Mouse (Mus musculus) olfactory bulb, adult 2 months (tissue): ENCODE data around the gene Tet1. TPM values are rescaled to one million over a fixed set of nuclear protein-coding genes. Genes with fewer than 3 reads are reported as not detected.

Experiments
- H3K27ac ChIP-seq: fragments of 200-500 bp; 2 replicates; pipeline ENCODE4 v1.5.1; 2012; ENCODE audit warnings: low read depth, low read length; ENCODE audit not compliant: insufficient read depth
- H3K4me1 ChIP-seq: fragments of 200-500 bp; 2 replicates; pipeline ENCODE4 v1.6.1; 2012; ENCODE audit warnings: low read length; ENCODE audit not compliant: control insufficient read depth, insufficient read depth
- H3K4me3 ChIP-seq: fragments of 200-500 bp; 2 replicates; pipeline ENCODE4 v1.5.1; 2012; ENCODE audit warnings: mild to moderate bottlenecking, low read depth, low read length, moderate library complexity; ENCODE audit not compliant: insufficient read depth
- CTCF ChIP-seq: fragments of 200-500 bp; IDR thresholded peaks from 2 replicates; pipeline ENCODE4 v1.5.1; 2012; ENCODE audit warnings: low read depth, mild to moderate bottlenecking, low read length, moderate library complexity; ENCODE audit not compliant: insufficient read depth
- POLR2A ChIP-seq: fragments of 200-500 bp; IDR thresholded peaks from 2 replicates; pipeline ENCODE4 v1.6.1; 2012; ENCODE audit warnings: mild to moderate bottlenecking, low read depth, low read length, moderate library complexity; ENCODE audit not compliant: insufficient read depth
- WGBS: fragments of 180-500 bp; shearing (Covaris S2); methylation state at CpG from one replicate; pipeline ENCODE4 v1.1.7; 2018; 5-methylcytosine and 5-hydroxymethylcytosine counted together
- polyA plus RNA-seq: library from polyadenylated mRNA; stranded (reverse); fragments of >200 nt; gene quantifications from 2 replicates; pipeline ENCODE4 v1.2.4, GENCODE M21; 2012; ENCODE audit warnings: low replicate concordance; ENCODE audit not compliant: missing spikeins, insufficient read depth, insufficient read length

Tet1 gene
- polyA plus RNA-seq, 1 experiment: not detected

GRCm38 (mm10) chr10:62862435-62862834 is 46.4 kb downstream of the Tet1 start:
- no peak overlapping the region for H3K27ac ChIP-seq
- H3K4me3 ChIP-seq: no peak overlapping the region
- peaks cover 12% of the 10 kb centered on the region for H3K4me1 ChIP-seq
- WGBS: 97% methylated on average over 1 of the region's 1 CpGs
- TF ChIP-seq CTCF (no peak), POLR2A (no peak)

GRCm38 (mm10) chr10:62858967-62859366 is 49.8 kb downstream of the Tet1 start:
- Histone ChIP-seq H3K27ac (no peak overlapping the region), H3K4me1 (peaks cover 2% of the 10 kb centered on the region; the same call in 1 of the 2 replicates), H3K4me3 (no peak overlapping the region)
- TF ChIP-seq POLR2A (no peak), CTCF (no peak)
- WGBS: 92% methylated on average over 5 of the region's 5 CpGs

GRCm38 (mm10) chr10:62856690-62857290 is 52.0 kb downstream of the Tet1 start:
- H3K4me3 ChIP-seq: no peak overlapping the region
- 73% methylated on average over 10 of the region's 10 CpGs for WGBS
- H3K4me1 ChIP-seq: peaks cover 2% of the 10 kb centered on the region; the same call in 1 of the 2 replicates
- H3K27ac ChIP-seq: peak overlapping the region; percentile 18; the same call in 1 of the 2 replicates
- TF ChIP-seq POLR2A (no peak), CTCF (no peak)

- TF ChIP-seq POLR2A (no peak), CTCF (no peak)
- 92% methylated on average over 2 of the region's 2 CpGs for WGBS
- H3K4me1 ChIP-seq: peaks cover 5% of the 10 kb centered on the region
- H3K27ac ChIP-seq: no peak overlapping the region
- H3K4me3 ChIP-seq: no peak overlapping the region
Observed at GRCm38 (mm10) chr10:62854992-62855391, 53.8 kb downstream of the Tet1 start.

GRCm38 (mm10) chr10:62854581-62854980 is 54.2 kb downstream of the Tet1 start:
- WGBS: 91% methylated on average over 4 of the region's 4 CpGs
- Histone ChIP-seq H3K27ac (no peak overlapping the region), H3K4me1 (peaks cover 5% of the 10 kb centered on the region), H3K4me3 (no peak overlapping the region)
- TF ChIP-seq POLR2A (no peak), CTCF (no peak)

- Histone ChIP-seq H3K4me1 (peaks cover 10% of the 10 kb centered on the region), H3K4me3 (no peak overlapping the region), H3K27ac (no peak overlapping the region)
- WGBS: 64% methylated on average over 7 of the region's 7 CpGs
- TF ChIP-seq POLR2A: no peak
- no peak for TF ChIP-seq CTCF
Observed at GRCm38 (mm10) chr10:62851578-62851977, 57.2 kb downstream of the Tet1 start.

- no peak for TF ChIP-seq POLR2A
- TF ChIP-seq CTCF: no peak
- Histone ChIP-seq H3K4me3 (no peak overlapping the region), H3K27ac (no peak overlapping the region), H3K4me1 (peaks cover 8% of the 10 kb centered on the region)
- 37% methylated on average over 4 of the region's 4 CpGs for WGBS
Observed at GRCm38 (mm10) chr10:62851025-62851424, 57.8 kb downstream of the Tet1 start.

GRCm38 (mm10) chr10:62848783-62849182 is 60.0 kb downstream of the Tet1 start:
- WGBS: 98% methylated on average over 2 of the region's 2 CpGs
- TF ChIP-seq POLR2A: no peak
- TF ChIP-seq CTCF: no peak
- H3K4me1 ChIP-seq: peaks cover 9% of the 10 kb centered on the region
- H3K4me3 ChIP-seq: no peak overlapping the region
- H3K27ac ChIP-seq: no peak overlapping the region

GRCm38 (mm10) chr10:62847069-62847626 is 61.6 kb downstream of the Tet1 start:
- TF ChIP-seq POLR2A (no peak), CTCF (no peak)
- whole genome bisulfite sequencing: 25% methylated on average over 12 of the region's 12 CpGs
- Histone ChIP-seq H3K4me1 (peaks cover 14% of the 10 kb centered on the region), H3K4me3 (no peak overlapping the region), H3K27ac (no peak overlapping the region)
